Mouse (Mus musculus): ENCODE data around the gene Slc9a3r2. TPM values are rescaled to one million over a fixed set of nuclear protein-coding genes. Genes with fewer than 3 reads are reported as not detected.
"Not testable (repeated sequence)": the region's sequence is repeated elsewhere in the genome, so short reads cannot be mapped to it uniquely, and the experiment has no call there.

The Slc9a3r2 gene
- polyA plus RNA-seq, 2 experiments: 56.2 to 60.1 TPM

GRCm38 (mm10) chr17:24672141-24672540 is 22.0 kb upstream of the Slc9a3r2 start:
- no peak for TF ChIP-seq POLR2A (IDR thresholded peaks at IDR 0.05; ENCODE audit: borderline replicate concordance, extremely low read depth, insufficient read depth, insufficient read length)
- no peaks in the 10 kb centered on the region for H3K9me3 ChIP-seq (ENCODE audit: control insufficient read depth, low read length)
- peaks cover 7% of the 10 kb centered on the region for H3K36me3 ChIP-seq (ENCODE audit: control insufficient read depth, insufficient read depth, low read length)
- ATAC-seq (ENCODE audit: low FRiP score, low read depth) (no peak), DNase-seq (ENCODE audit: low spot score) (no peak)
- H3K9ac ChIP-seq (ENCODE audit: low read depth, low read length, severe bottlenecking): peak overlapping the region; percentile 28; the same call in 1 of the 2 replicates
- peaks cover 26% of the 10 kb centered on the region for H3K4me1 ChIP-seq (ENCODE audit: control insufficient read depth, insufficient read depth, low read length)
- no peak overlapping the region for H3K4me3 ChIP-seq (replicated peaks; ENCODE audit: low read length)
- WGBS: 23% methylated on average over 5 of the region's 5 CpGs
- no peak overlapping the region for H3K27ac ChIP-seq (replicated peaks; ENCODE audit: low read depth, low read length)
- no peaks in the 10 kb centered on the region for H3K27me3 ChIP-seq (ENCODE audit: control insufficient read depth, insufficient read depth, low read length)
- H3K4me2 ChIP-seq (replicated peaks; ENCODE audit: low read depth, low read length, severe bottlenecking): peak overlapping the region; percentile 16

- Histone ChIP-seq H3K27ac (replicated peaks; ENCODE audit: low read depth, low read length) (no peak overlapping the region), H3K36me3 (ENCODE audit: control insufficient read depth, insufficient read depth, low read length) (no peaks in the 10 kb centered on the region), H3K9ac (ENCODE audit: low read depth, low read length, severe bottlenecking) (peak overlapping the region; percentile 93; the same call in 1 of the 2 replicates), H3K4me3 (replicated peaks; ENCODE audit: low read length) (0 out of 2 replicates have a peak overlapping the region, but pooled peaks have one; percentile 94), H3K9me3 (ENCODE audit: control insufficient read depth, low read length) (no peaks in the 10 kb centered on the region), H3K4me1 (ENCODE audit: control insufficient read depth, insufficient read depth, low read length) (peaks cover 26% of the 10 kb centered on the region), H3K4me2 (replicated peaks; ENCODE audit: low read depth, low read length, severe bottlenecking) (peak overlapping the region; percentile 77; the same call in 1 of the 2 replicates), H3K27me3 (ENCODE audit: control insufficient read depth, insufficient read depth, low read length) (no peaks in the 10 kb centered on the region)
- ATAC-seq (ENCODE audit: low FRiP score, low read depth): no peak
- no peak for TF ChIP-seq POLR2A (IDR thresholded peaks at IDR 0.05; ENCODE audit: borderline replicate concordance, extremely low read depth, insufficient read depth, insufficient read length)
- WGBS: 61% methylated on average over 5 of the region's 5 CpGs
- DNase-seq (ENCODE audit: low spot score): no peak
Observed at GRCm38 (mm10) chr17:24671346-24671745, 21.2 kb upstream of the Slc9a3r2 start.

- peak overlapping the region; percentile 77 for H3K4me2 ChIP-seq (replicated peaks; ENCODE audit: low read depth, low read length, severe bottlenecking)
- DNase-seq (ENCODE audit: low spot score) (no peak), ATAC-seq (ENCODE audit: low FRiP score, low read depth) (no peak)
- 8% methylated on average over 8 of the region's 8 CpGs for WGBS
- H3K27ac ChIP-seq (replicated peaks; ENCODE audit: low read depth, low read length): peak overlapping the region; percentile 67; the same call in 1 of the 2 replicates
- no peaks in the 10 kb centered on the region for H3K36me3 ChIP-seq (ENCODE audit: control insufficient read depth, insufficient read depth, low read length)
- H3K4me3 ChIP-seq (replicated peaks; ENCODE audit: low read length): peak overlapping the region; percentile 94
- peak overlapping the region; percentile 93 for H3K9ac ChIP-seq (ENCODE audit: low read depth, low read length, severe bottlenecking)
- peaks cover 26% of the 10 kb centered on the region for H3K4me1 ChIP-seq (ENCODE audit: control insufficient read depth, insufficient read depth, low read length)
- TF ChIP-seq POLR2A (IDR thresholded peaks at IDR 0.05; ENCODE audit: borderline replicate concordance, extremely low read depth, insufficient read depth, insufficient read length): no peak
- H3K9me3 ChIP-seq (ENCODE audit: control insufficient read depth, low read length): no peaks in the 10 kb centered on the region
- no peaks in the 10 kb centered on the region for H3K27me3 ChIP-seq (ENCODE audit: control insufficient read depth, insufficient read depth, low read length)
Observed at GRCm38 (mm10) chr17:24670246-24670844, 20.2 kb upstream of the Slc9a3r2 start.

GRCm38 (mm10) chr17:24669545-24670245 is 19.6 kb upstream of the Slc9a3r2 start, which contains the start of gene Zfp598:
Zfp598 (plus strand) TSS chr17:24669687.
- Histone ChIP-seq H3K27ac (replicated peaks; ENCODE audit: low read depth, low read length) (peak within 1 kb of the TSS; percentile 67), H3K4me1 (ENCODE audit: control insufficient read depth, insufficient read depth, low read length) (peaks cover 26% of the 10 kb centered on the region), H3K36me3 (ENCODE audit: control insufficient read depth, insufficient read depth, low read length) (no peaks in the 10 kb centered on the region), H3K4me3 (replicated peaks; ENCODE audit: low read length) (peak within 1 kb of the TSS; percentile 94), H3K9ac (ENCODE audit: low read depth, low read length, severe bottlenecking) (peak within 1 kb of the TSS; percentile 93), H3K4me2 (replicated peaks; ENCODE audit: low read depth, low read length, severe bottlenecking) (peak within 1 kb of the TSS; percentile 77), H3K27me3 (ENCODE audit: control insufficient read depth, insufficient read depth, low read length) (no peaks in the 10 kb centered on the region), H3K9me3 (ENCODE audit: control insufficient read depth, low read length) (no peaks in the 10 kb centered on the region)
- under 1% methylated on average over 46 of the region's 80 CpGs for WGBS
- DNase-seq (ENCODE audit: low spot score) (peak; percentile 92), ATAC-seq (ENCODE audit: low FRiP score, low read depth) (peak; percentile 99)
- 0 out of 2 replicates have a peak, but pooled peaks have one; percentile 15 for TF ChIP-seq POLR2A (IDR thresholded peaks at IDR 0.05; ENCODE audit: borderline replicate concordance, extremely low read depth, insufficient read depth, insufficient read length)

GRCm38 (mm10) chr17:24669214-24669544 is 19.1 kb upstream of the Slc9a3r2 start:
- Histone ChIP-seq H3K9ac (ENCODE audit: low read depth, low read length, severe bottlenecking) (peak overlapping the region; percentile 93), H3K27ac (replicated peaks; ENCODE audit: low read depth, low read length) (peak overlapping the region; percentile 67), H3K4me2 (replicated peaks; ENCODE audit: low read depth, low read length, severe bottlenecking) (peak overlapping the region; percentile 57), H3K4me3 (replicated peaks; ENCODE audit: low read length) (peak overlapping the region; percentile 94), H3K4me1 (ENCODE audit: control insufficient read depth, insufficient read depth, low read length) (peaks cover 26% of the 10 kb centered on the region)
- H3K9me3 ChIP-seq (ENCODE audit: control insufficient read depth, low read length); H3K36me3 ChIP-seq (ENCODE audit: control insufficient read depth, insufficient read depth, low read length); DNase-seq (ENCODE audit: low spot score); H3K27me3 ChIP-seq (ENCODE audit: control insufficient read depth, insufficient read depth, low read length): not testable (repeated sequence)
- peak; percentile 10; the same call in 1 of the 2 replicates for ATAC-seq (ENCODE audit: low FRiP score, low read depth)
- WGBS: 11% methylated on average over 15 of the region's 15 CpGs
